Mouse (Mus musculus) intestine, postnatal 0 days (tissue): ENCODE data around the gene Vmn1r55. TPM values are rescaled to one million over a fixed set of nuclear protein-coding genes. Genes with fewer than 3 reads are reported as not detected.

Experiments used
- ATAC-seq: fragments of 200-750 bp; cut with Nextera tagmentation; 2 replicates; pipeline ENCODE4 v1.8.0; 2017; ENCODE audit warnings: mild to moderate bottlenecking, moderate TSS enrichment, moderate library complexity
- H3K27ac ChIP-seq: fragments of 300-500 bp; sonication (generic); 2 replicates; pipeline ENCODE4 v1.5.1; 2014; ENCODE audit warnings: mild to moderate bottlenecking, low read depth, low read length, moderate library complexity
- H3K27me3 ChIP-seq: fragments of 300-500 bp; sonication (generic); replicated peaks from 2 replicates; pipeline ENCODE4 v1.6.1; 2014; ENCODE audit warnings: low read length, mixed read lengths; ENCODE audit not compliant: control insufficient read depth, insufficient read depth
- H3K36me3 ChIP-seq: fragments of 300-500 bp; sonication (generic); 2 replicates; pipeline ENCODE4 v1.6.1; 2014; ENCODE audit warnings: mild to moderate bottlenecking, moderate library complexity; ENCODE audit not compliant: control insufficient read depth, insufficient read depth
- H3K4me1 ChIP-seq: fragments of 300-500 bp; sonication (generic); replicated peaks from 2 replicates; pipeline ENCODE4 v1.6.1; 2014; ENCODE audit warnings: antibody characterized with exemption, low read length, mixed read lengths; ENCODE audit not compliant: control insufficient read depth, insufficient read depth
- H3K4me2 ChIP-seq: fragments of 300-500 bp; sonication (generic); replicated peaks from 2 replicates; pipeline ENCODE4 v1.6.1; 2014; ENCODE audit warnings: low read depth, mild to moderate bottlenecking, moderate library complexity
- H3K4me3 ChIP-seq: fragments of 300-500 bp; sonication (generic); 2 replicates; pipeline ENCODE4 v1.5.1; 2014; ENCODE audit warnings: low read depth, low read length
- H3K9ac ChIP-seq: fragments of 300-500 bp; sonication (generic); 2 replicates; pipeline ENCODE4 v1.6.1; 2014; ENCODE audit warnings: mild to moderate bottlenecking, low read depth, low read length
- H3K9me3 ChIP-seq: fragments of 300-500 bp; sonication (generic); 2 replicates; pipeline ENCODE4 v1.6.1; 2016; ENCODE audit warnings: mixed run types; ENCODE audit not compliant: control insufficient read depth
- CTCF ChIP-seq: sonication (generic); IDR thresholded peaks from 2 replicates; pipeline ENCODE4 v1.5.1; 2016; ENCODE audit warnings: low read depth, mild to moderate bottlenecking, control low read depth, antibody characterized with exemption, moderate library complexity
- WGBS: fragments of 180-500 bp; shearing (Covaris S2); extraction: QIAGEN DNeasy Blood & Tissue Kit; methylation state at CpG from one replicate; pipeline ENCODE4 v1.1.7; 2014; 5-methylcytosine and 5-hydroxymethylcytosine counted together
- polyA plus RNA-seq: library from polyadenylated mRNA; unstranded; fragments of >200 nt; fragmentation: Nextera tagmentation; extraction: Ambion mirVana; gene quantifications from 2 replicates; pipeline ENCODE4 v1.2.1, GENCODE M21; 2015

Vmn1r55 gene
- polyA plus RNA-seq, 1 experiment from 2014 or later: not detected

DNA sequence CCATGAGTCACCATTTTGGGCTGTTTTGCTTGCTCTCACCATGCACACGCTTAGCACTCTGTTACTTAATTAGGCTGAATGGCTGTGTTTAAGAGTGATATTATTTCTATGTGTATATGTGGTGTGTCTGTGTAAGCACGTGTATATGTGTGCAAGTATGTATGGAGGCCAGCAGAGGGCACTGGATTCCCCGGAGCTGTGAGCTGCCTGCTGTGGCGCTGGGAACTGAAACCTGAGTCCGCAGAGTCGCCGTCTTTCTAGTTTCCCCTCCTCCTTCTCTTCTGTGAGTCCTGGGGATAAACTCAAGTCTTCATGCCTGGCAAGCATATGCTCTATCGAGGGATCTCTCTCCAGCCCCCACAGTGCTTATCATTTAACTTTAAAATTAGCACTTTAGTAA lies 40.2 kb downstream of the Vmn1r55 start:
- 81% methylated on average over 8 of the region's 8 CpGs for WGBS
- Histone ChIP-seq H3K36me3 (no peaks in the 10 kb centered on the region), H3K9me3 (no peaks in the 10 kb centered on the region), H3K27me3 (no peaks in the 10 kb centered on the region), H3K4me3 (no peak overlapping the region), H3K27ac (no peak overlapping the region), H3K9ac (no peak overlapping the region), H3K4me2 (no peak overlapping the region), H3K4me1 (no peaks in the 10 kb centered on the region)
- ATAC-seq: no peak
- TF ChIP-seq CTCF: 0 out of 2 replicates have a peak, but pooled peaks have one; percentile 7

- 70% methylated on average over 4 of the region's 4 CpGs for WGBS
- H3K27me3 ChIP-seq: no peaks in the 10 kb centered on the region
- ATAC-seq: no peak
- H3K4me2 ChIP-seq: no peak overlapping the region
- H3K4me1 ChIP-seq: no peaks in the 10 kb centered on the region
- TF ChIP-seq CTCF: no peak
- H3K9me3 ChIP-seq: no peaks in the 10 kb centered on the region
- H3K36me3 ChIP-seq: no peaks in the 10 kb centered on the region
- H3K27ac ChIP-seq: no peak overlapping the region
- no peak overlapping the region for H3K4me3 ChIP-seq
- H3K9ac ChIP-seq: no peak overlapping the region
These were observed 41.2 kb downstream of the Vmn1r55 start for GRCm38 (mm10) chr7:5108272-5108671.

- H3K4me2 ChIP-seq: no peak overlapping the region
- no peaks in the 10 kb centered on the region for H3K9me3 ChIP-seq
- TF ChIP-seq CTCF: no peak
- H3K9ac ChIP-seq: no peak overlapping the region
- peaks cover 17% of the 10 kb centered on the region for H3K36me3 ChIP-seq
- no peak overlapping the region for H3K4me3 ChIP-seq
- WGBS: 72% methylated on average over 2 of the region's 2 CpGs
- no peaks in the 10 kb centered on the region for H3K27me3 ChIP-seq
- peak; percentile 60 for ATAC-seq
- H3K4me1 ChIP-seq: no peaks in the 10 kb centered on the region
- 0 out of 2 replicates have a peak overlapping the region, but pooled peaks have one; percentile 46 for H3K27ac ChIP-seq
These were observed 46.9 kb downstream of the Vmn1r55 start for GRCm38 (mm10) chr7:5102564-5102963.

- no peak for ATAC-seq
- Histone ChIP-seq H3K4me1 (no peaks in the 10 kb centered on the region), H3K9ac (no peak overlapping the region), H3K9me3 (no peaks in the 10 kb centered on the region), H3K27me3 (no peaks in the 10 kb centered on the region), H3K27ac (no peak overlapping the region), H3K4me2 (no peak overlapping the region), H3K36me3 (peaks cover 26% of the 10 kb centered on the region), H3K4me3 (no peak overlapping the region)
- TF ChIP-seq CTCF: no peak
- WGBS: 84% methylated on average over 10 of the region's 10 CpGs
These were observed 48.3 kb downstream of the Vmn1r55 start for GRCm38 (mm10) chr7:5101066-5101663.

DNA sequence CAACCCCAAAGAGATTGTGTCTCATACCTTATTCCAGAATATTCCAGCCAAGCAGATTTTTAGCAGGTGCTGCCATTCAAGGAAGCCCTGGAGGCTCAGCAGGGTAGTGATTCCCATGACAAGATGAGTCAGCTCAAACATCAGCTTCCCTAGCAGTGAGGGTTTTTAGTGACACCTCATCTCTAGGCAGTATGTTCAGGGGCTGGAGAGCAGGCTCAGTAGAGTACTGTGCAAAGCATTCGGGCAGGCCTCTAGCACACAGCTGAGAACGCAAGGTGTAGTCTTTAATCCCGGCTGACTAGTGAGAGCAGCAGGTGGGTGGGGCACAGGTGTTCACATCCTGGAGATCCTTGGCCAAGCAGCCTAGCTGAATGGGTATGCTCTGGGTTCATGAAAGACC lies 49.7 kb downstream of the Vmn1r55 start:
- no peak for TF ChIP-seq CTCF
- H3K4me1 ChIP-seq: no peaks in the 10 kb centered on the region
- H3K9me3 ChIP-seq: no peaks in the 10 kb centered on the region
- H3K4me3 ChIP-seq: no peak overlapping the region
- H3K4me2 ChIP-seq: no peak overlapping the region
- H3K27me3 ChIP-seq: no peaks in the 10 kb centered on the region
- peaks cover 39% of the 10 kb centered on the region for H3K36me3 ChIP-seq
- H3K9ac ChIP-seq: no peak overlapping the region
- 62% methylated on average over 3 of the region's 3 CpGs for WGBS
- ATAC-seq: no peak
- H3K27ac ChIP-seq: no peak overlapping the region

DNA sequence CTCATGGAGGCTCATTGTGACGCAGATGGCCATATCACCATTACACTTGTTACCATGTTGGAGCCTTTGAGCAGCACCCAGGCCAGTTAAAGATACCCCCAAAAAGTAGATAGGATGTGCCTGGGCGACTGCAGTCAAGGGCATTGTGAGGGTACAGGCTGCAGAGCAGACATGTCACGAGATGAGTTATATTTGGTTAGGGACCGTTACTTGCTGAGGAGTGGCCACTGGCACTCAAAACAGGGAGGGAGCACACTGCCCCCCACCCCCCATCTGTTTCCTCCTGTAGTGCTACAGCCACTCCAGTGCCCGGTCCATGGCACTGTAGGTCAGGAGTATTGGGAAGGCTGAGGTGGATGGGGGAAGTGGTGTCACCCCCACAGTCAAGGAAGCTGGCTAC lies 50.7 kb downstream of the Vmn1r55 start:
- H3K27ac ChIP-seq: no peak overlapping the region
- no peaks in the 10 kb centered on the region for H3K9me3 ChIP-seq
- 94% methylated on average over 5 of the region's 5 CpGs for WGBS
- ATAC-seq: no peak
- no peak for TF ChIP-seq CTCF
- no peak overlapping the region for H3K4me3 ChIP-seq
- no peak overlapping the region for H3K4me2 ChIP-seq
- no peaks in the 10 kb centered on the region for H3K27me3 ChIP-seq
- no peak overlapping the region for H3K9ac ChIP-seq
- H3K4me1 ChIP-seq: no peaks in the 10 kb centered on the region
- peaks cover 50% of the 10 kb centered on the region for H3K36me3 ChIP-seq
